Mouse (Mus musculus): ENCODE data around the gene Defa20. TPM values are rescaled to one million over a fixed set of nuclear protein-coding genes. Genes with fewer than 3 reads are reported as not detected.
"Not testable (repeated sequence)": the region's sequence is repeated elsewhere in the genome, so short reads cannot be mapped to it uniquely, and the experiment has no call there.

Gene Defa20
- 11,485 TPM in 1 of 2 replicates, not detected in the other for polyA plus RNA-seq (2012; rRNA removed)

DNA sequence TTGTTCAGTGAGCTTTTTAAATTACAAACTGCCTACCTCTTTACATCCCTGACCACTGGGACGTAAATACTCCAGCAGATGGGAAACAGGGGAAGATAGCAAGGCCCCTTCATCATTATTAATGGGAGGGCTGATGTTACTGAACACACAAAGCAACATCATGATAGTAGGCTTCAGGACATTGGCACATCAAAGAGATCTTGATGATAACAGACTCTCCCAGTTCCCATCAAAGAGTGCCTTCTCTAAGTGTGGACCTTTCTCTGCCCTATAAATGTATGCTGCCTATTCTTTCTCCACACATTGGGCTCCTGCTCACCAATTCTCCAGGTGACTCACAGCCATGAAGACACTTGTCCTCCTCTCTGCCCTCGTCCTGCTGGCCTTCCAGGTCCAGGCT lies at the start of gene Defa20:
Defa20 (plus strand) TSS at position 301 of the 400 bp plus-strand sequence.
- no CpG with 5 or more reads among the region's 2 CpGs for WGBS

DNA sequence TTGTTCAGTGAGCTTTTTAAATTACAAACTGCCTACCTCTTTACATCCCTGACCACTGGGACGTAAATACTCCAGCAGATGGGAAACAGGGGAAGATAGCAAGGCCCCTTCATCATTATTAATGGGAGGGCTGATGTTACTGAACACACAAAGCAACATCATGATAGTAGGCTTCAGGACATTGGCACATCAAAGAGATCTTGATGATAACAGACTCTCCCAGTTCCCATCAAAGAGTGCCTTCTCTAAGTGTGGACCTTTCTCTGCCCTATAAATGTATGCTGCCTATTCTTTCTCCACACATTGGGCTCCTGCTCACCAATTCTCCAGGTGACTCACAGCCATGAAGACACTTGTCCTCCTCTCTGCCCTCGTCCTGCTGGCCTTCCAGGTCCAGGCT lies 19.7 kb downstream of the Defa20 start, which contains the start of gene Defa32:
Defa32 (plus strand) TSS at position 301 of the 400 bp plus-strand sequence.
- DNase-seq (ENCODE audit: low read depth, low spot score) = not testable (repeated sequence)
- WGBS = no CpG with 5 or more reads among the region's 2 CpGs

More for the DNA sequence above, at the start of gene Defa20:
- not testable (repeated sequence) for DNase-seq (ENCODE audit: low read depth, low spot score)

Other genes starting within 250 kb of the Defa20 start
- not detected in 2 replicates for gene Defa27, start 193.7 kb upstream of the Defa20 start, polyA plus RNA-seq (2012; rRNA removed)
- 708 and 1,041 TPM in 2 replicates for gene Defa29, start 182.2 kb upstream of the Defa20 start, polyA plus RNA-seq (2012; rRNA removed)
- gene Defa2, start 130.7 kb upstream of the Defa20 start, polyA plus RNA-seq (2012; rRNA removed) = 10,137 TPM in 1 of 2 replicates, not detected in the other
- 7,413 TPM in 1 of 2 replicates, not detected in the other for gene Defa33, start 117.4 kb upstream of the Defa20 start, polyA plus RNA-seq (2012; rRNA removed)
- gene Defa36, start 81.8 kb upstream of the Defa20 start, polyA plus RNA-seq (2012; rRNA removed) = 942 and 3,726 TPM in 2 replicates
- gene Gm7849, start 52.7 kb upstream of the Defa20 start, polyA plus RNA-seq (2012; rRNA removed) = 10.2 TPM in 1 of 2 replicates, not detected in the other
- 6,500 TPM in 1 of 2 replicates, not detected in the other for gene Defa32, start 19.8 kb downstream of the Defa20 start, polyA plus RNA-seq (2012; rRNA removed)
- gene Defa37, start 56.1 kb downstream of the Defa20 start, polyA plus RNA-seq (2012; rRNA removed) = not detected in 2 replicates
- 1.2 TPM in 1 of 2 replicates, not detected in the other for gene Defa28, start 73.7 kb downstream of the Defa20 start, polyA plus RNA-seq (2012; rRNA removed)
- gene Gm7861, start 85.2 kb downstream of the Defa20 start, polyA plus RNA-seq (2012; rRNA removed) = 7,316 TPM in 1 of 2 replicates, not detected in the other
- gene Defa26, start 108.9 kb downstream of the Defa20 start, polyA plus RNA-seq (2012; rRNA removed) = 15.3 and 91.7 TPM in 2 replicates
- gene Defa17, start 146.5 kb downstream of the Defa20 start, polyA plus RNA-seq (2012; rRNA removed) = 283 and 431 TPM in 2 replicates
- gene Defa34, start 156.5 kb downstream of the Defa20 start, polyA plus RNA-seq (2012; rRNA removed) = 1.1 and 133 TPM in 2 replicates
- 632 and 1,019 TPM in 2 replicates for gene AY761184, start 194.4 kb downstream of the Defa20 start, polyA plus RNA-seq (2012; rRNA removed)
- gene Defa24, start 225.2 kb downstream of the Defa20 start, polyA plus RNA-seq (2012; rRNA removed) = 6,633 and 11,671 TPM in 2 replicates